Mouse (Mus musculus): Measurements from ENCODE around the gene Myo9a.

Gene Myo9a

GRCm38 (mm10) chr9:59750267-59751065 lies at the start of gene Myo9a, which contains the start of gene Senp8:
TSS of gene Myo9a (plus strand) at chr9:59750896.
TSS of gene Senp8 (minus strand) at chr9:59750710.
- DNase-seq (ENCODE audit: low read depth, low spot score), result peak; percentile 99

GRCm38 (mm10) chr9:59701094-59701493 lies 49.6 kb upstream of the Myo9a start:
- DNase-seq (ENCODE audit: low read depth, low spot score), result no peak

GRCm38 (mm10) chr9:59703099-59703498 lies 47.6 kb upstream of the Myo9a start:
- no peak for DNase-seq (ENCODE audit: low read depth, low spot score)

DNA sequence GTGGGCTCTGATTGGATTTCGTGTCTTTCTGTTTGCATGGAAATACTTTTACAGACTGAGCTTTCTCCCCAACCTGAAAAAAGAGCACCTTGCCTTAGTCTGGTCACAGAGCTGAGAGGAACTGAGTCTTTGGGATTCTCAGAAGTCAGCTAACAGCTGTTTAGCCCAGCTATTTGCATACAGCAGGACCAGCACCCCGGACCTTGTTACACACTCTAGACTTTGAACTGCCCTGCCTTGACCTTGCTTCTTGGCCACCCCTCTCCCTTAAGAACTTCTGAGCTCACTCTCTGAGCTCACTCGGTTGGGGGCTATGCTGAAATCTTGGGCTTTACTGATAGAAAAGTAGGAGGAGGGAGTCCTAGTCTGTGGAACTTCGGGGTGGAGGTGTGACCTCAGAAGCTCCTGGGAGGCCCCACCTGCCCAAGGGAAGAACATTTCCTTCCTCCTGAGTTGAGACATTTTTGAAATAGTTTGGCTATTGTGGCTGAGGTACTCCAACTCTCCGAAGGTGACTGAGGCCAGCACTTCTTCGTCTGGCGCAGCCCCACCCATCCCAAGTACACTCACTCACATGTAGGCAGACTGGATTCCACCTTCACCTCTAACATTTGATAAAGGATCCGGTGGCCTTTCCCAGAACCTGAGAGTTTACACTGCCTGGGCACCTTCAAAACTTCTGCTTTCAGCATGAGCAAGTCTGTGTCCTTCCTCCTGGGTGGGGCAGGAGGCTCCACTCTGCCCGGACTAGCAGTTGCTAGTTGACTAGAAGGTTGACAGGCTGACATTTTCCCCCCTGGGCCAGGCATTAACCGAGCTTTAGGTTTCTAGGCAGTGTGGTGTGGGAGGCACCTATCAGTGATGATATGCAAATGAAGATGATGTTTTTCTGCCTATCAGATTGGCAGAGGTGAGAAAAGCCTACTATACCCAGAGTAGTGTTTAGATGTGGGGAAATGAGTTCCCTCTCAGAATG lies 43.6 kb upstream of the Myo9a start:
- peak; percentile 55 for DNase-seq (ENCODE audit: low read depth, low spot score)

- no peak for DNase-seq (ENCODE audit: low read depth, low spot score)
Observed at GRCm38 (mm10) chr9:59709225-59709624, 41.5 kb upstream of the Myo9a start.

DNA sequence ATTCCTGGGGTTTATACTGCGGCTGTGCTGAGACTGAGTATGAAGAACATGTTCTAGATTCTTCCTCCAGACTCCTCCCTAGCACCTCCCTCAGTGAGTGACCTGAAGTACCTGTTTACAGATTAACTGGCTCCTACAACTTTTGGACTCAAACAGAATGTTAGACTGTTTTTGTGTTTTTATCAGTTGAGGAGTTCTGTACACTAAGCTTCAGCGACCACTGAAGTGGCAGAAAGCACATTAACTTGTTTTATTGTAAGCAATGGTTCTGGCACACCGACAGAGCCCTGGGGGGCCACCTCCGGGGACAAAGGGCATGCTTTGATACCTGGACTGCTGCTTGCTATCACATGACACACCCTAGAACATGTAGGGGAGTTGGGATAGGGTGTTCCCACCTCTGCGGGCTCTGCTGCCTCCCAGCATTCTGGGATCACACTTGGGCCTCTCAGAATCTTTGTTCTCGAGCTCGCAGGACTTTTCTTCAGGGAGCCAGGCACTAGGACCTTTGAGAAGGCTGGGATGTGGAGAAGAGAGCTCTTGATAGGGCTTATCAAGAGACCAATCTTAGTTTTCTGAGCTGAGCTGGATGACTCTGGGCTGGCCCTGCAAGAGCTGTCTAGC lies 34.3 kb upstream of the Myo9a start:
- DNase-seq (ENCODE audit: low read depth, low spot score), result no peak

DNA sequence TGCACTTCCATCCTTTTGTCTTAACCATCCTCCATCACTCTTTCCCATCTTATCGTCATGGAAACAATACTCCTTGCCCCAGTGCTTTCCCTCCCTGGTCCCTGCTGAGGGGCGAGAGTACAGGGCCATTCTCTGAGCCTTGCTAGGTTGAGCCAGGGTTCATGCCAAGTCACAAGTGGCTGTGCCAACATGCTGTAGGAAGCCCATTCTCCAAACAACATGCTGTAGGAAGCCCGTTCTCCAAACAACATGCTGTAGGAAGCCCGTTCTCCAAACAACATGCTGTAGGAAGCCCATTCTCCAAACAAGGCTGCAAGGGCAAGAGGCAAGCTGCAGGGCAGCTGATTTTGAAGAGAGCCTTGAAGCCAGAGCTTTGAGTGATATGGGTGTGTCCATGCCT lies 32.5 kb upstream of the Myo9a start:
- DNase-seq (ENCODE audit: low read depth, low spot score), result no peak

GRCm38 (mm10) chr9:59721144-59721543 lies 29.6 kb upstream of the Myo9a start:
- no peak for DNase-seq (ENCODE audit: low read depth, low spot score)

DNA sequence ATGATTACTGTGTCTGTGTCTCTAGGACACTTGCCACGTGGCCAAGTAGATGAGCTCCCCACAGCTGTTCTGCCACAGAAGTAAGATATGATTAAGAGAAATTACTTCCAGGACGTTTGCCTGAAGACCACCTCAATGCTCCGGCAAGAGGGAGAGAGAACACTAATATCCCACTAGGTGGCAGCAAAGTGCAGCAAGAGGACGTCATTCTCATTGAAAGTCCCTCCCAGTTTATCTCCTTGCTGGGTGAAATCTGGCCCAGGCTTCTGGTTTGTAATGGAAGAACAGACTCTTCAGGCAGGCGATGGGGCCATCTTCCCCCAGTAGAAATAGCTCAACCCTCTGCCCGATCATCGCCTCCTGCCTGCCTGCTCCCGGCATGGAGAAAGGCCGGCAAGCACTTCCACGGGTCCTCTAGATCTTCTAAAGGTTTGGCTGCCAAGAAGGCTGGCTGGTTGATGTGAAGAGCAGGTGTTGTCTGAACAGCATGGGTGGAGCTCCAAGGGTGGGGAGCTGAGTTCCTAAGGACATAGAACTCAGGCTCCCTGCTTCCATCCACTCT lies 27.5 kb upstream of the Myo9a start:
- DNase-seq (ENCODE audit: low read depth, low spot score), result peak; percentile 87

DNA sequence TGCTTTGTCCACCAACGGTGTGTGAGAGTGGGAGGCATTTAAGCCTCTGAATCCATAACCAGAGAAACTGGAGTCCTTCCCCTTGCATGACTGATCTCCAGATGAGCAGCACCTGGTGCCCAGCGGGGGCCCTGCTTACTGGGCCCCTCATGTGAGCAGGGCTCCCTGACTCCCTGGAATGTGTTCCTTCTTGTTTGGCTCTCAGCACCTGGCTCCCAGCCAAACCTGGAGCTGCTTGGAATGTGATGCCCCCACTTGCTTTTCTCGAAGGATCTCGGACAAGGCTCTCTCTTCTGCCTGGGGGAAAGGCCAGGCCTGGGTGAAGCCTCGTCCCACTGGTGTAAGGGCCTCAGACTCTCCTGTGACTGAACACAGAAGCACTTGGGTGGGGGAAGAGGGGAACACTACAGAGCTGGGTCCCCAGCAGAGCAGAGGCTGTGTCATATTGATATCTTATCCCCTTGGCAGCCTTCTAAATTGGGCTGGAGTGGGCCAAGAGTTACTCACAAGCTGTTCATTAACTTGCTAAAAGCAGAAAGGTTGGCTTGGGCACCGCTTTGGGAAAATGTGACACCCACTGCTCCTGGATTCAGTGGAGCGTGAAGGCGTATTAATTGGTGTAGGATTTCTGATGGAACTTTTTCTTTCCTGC lies 26.8 kb upstream of the Myo9a start:
- DNase-seq (ENCODE audit: low read depth, low spot score), result no peak

- no peak for DNase-seq (ENCODE audit: low read depth, low spot score)
Observed at GRCm38 (mm10) chr9:59725515-59725914, 25.2 kb upstream of the Myo9a start.

DNA sequence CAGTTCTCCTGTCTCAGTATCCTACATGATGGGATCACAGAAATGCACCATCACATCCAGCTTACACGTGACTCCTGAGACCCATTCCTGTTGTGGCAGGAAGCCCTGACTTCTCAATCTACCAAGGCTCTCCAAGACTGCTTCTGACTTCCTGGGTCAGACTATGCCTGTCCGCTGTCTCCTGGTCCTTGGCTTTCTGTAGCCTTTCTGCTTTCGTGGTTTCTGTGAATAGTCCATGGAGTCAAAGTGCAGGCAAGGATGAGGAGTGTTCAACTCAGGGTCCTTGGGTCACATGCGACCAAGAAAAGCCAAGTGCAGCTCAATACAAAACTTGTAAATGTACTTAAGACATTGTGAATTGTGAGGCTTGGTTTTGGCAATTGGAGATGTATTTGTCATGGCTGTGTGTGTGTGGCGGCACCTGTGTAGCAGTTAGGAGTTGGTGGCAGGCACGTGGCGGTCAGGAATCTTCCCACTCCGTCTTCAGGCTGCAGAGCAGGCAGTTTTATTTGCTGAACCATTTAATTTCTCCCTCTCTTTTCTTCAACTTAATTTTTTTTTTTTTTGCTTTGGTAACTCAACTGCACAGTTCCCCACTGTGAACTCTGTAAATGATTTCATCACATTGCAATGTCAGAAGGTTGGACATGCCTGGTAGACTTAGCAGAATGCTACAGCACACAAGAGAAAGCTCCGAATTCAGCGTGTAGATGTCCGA lies 23.0 kb upstream of the Myo9a start:
- DNase-seq (ENCODE audit: low read depth, low spot score), result no peak

DNA sequence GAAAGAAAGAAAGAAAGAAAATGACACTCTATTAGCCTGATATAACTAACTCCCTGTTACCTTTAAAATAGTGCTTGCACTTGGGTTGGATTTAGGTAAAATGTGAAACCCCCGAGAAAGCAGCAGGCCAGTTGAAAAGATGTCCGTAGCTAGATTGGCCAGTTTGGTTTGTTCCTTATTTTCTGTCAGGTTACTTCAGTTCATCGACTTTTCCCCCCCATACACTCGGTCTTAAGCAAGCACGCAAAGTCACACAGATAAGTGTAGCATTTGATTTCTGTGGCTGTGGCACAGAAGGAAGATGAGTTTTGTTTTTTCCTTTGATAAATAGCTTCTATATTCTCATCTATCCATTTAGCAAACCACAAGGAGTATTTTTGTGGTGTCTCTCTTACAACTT lies 19.6 kb upstream of the Myo9a start:
- no peak for DNase-seq (ENCODE audit: low read depth, low spot score)

DNA sequence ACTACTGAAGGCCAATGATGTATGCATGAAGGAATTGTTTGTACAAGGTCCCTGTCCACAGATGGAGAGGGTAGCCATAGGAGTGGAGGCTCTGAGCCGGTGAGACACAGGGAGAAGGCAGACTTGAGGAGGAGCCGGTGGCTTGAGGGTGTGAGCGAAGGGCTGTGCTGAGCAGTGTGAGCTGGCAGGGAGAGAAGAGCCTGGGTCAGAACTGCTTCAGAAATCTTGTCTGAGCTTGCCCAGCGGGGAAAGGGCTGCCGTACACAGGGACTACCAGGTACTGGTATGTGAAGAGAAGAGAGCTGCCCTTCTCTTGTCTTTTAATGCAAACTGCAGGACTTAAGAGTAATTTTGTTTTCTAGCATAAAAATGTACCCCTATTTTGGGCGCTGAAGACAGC lies 17.6 kb upstream of the Myo9a start:
- no peak for DNase-seq (ENCODE audit: low read depth, low spot score)

DNA sequence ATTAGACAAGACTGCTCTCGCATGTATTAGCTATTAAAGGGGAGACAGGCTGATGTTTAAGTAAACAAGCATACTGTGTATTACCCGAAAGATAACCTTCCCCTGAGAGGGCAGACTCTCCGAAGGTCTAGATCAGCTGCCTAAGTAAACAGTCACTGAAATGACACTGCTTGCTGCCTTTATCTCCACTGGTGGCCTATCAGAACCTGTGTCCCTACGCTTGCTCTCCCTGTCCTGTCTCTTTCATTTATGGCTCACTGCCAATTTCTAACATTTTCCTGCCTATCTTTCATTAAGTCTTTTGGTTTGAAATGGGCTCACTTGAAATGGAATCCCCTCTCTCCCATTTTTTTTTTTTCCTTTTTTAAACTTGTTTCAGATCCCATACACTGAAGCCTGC lies 15.3 kb upstream of the Myo9a start:
- no peak for DNase-seq (ENCODE audit: low read depth, low spot score)

DNA sequence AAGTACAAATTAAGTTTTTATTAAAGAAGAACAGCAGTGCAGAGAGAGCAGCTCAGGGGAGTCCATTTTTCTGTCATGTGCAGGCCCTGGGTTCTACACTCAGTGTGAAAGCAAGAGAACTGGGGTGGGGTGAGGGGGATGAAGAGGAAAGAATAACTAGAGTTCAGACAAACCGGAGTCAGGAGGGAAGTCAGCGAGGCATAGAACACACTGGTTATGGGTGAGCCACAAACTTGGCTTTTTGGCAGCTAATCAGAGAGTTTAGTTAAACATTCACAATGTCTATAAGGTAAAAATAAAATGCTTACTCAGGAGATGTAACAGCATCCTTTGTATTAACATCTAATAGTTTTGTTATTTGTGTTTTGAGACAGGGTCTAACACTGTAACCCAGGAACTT lies 10.1 kb upstream of the Myo9a start:
- no peak for DNase-seq (ENCODE audit: low read depth, low spot score)

GRCm38 (mm10) chr9:59743903-59744302 lies 6.8 kb upstream of the Myo9a start:
- no peak for DNase-seq (ENCODE audit: low read depth, low spot score)

- no peak for DNase-seq (ENCODE audit: low read depth, low spot score)
Observed at GRCm38 (mm10) chr9:59748387-59748786, 2.3 kb upstream of the Myo9a start.

DNA sequence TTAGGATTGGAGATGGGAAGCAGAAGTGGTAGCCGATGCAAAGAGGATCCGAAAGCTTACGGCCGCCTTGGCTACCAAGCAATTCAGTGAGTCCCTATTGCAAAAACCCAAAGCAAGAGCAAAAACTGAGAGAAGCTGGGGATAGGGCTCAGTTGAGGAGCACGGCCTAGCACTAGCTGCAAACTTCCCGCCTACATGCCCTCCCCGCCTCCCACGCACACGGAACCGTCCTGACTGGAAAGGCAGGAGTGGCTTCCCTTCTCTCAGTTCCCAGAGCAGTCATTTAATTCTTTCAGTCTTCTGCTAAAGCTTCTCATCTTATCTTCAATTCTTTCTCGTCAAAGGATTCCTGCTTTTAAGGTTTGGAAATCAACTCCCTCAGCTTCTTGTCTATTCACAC lies 1.7 kb upstream of the Myo9a start:
- no peak for DNase-seq (ENCODE audit: low read depth, low spot score)

DNA sequence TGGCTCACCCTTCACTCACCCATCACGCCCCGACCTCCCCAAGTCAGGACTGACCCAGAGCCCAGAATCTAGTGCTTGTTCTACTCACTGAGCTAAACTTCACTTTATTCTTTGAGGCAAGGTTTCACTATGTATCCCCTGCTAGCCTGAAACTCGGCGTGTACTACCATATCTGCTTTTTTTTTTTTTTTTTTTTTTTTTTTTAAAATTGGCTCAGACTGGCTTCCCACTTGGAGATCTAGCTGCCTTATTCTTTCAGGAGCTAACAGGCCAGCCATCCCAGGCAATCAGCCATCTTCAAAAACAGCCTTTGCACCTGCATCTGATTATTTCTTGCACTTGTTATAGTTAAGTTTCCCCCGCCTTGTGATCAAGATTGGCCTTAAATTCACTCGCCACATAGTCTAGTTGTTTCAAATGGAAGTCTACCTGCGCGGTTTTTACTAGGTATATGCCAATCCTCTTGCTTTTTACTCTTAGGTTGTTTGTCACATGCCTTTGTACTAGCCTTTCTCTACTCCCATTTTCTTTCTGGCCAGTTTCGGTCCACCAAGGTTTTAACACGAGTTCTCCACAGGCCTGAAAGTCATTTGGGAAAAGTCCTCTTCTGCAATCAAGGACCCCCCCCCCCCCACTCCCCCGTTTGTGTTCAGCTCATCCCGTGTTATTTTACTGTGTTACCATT lies 973 bp upstream of the Myo9a start:
- DNase-seq (ENCODE audit: low read depth, low spot score), result no peak

All from ES-CJ7 (cell line).